Mouse (Mus musculus) ovary, adult 18-20 months (tissue): ENCODE measurements at regions not wholly inside any gene's neighbourhood (a gene's known extent, or its start where the extent isn't known, plus 50 kb on each side); places are given as distances from the start of the nearest gene placed in this dataset.
A peak's percentile ranks its signal among the peaks of the same experiment; 100 is the strongest.

Experiments
- DNase-seq: peaks from one replicate; pipeline ENCODE4 v3.0.0; 2022; ENCODE audit warnings: low spot score, mixed read lengths

- DNase-seq = no peak
These were observed 118.5 kb downstream of the Ccdc50 start for GRCm38 (mm10) chr16:27507212-27507611.

DNA sequence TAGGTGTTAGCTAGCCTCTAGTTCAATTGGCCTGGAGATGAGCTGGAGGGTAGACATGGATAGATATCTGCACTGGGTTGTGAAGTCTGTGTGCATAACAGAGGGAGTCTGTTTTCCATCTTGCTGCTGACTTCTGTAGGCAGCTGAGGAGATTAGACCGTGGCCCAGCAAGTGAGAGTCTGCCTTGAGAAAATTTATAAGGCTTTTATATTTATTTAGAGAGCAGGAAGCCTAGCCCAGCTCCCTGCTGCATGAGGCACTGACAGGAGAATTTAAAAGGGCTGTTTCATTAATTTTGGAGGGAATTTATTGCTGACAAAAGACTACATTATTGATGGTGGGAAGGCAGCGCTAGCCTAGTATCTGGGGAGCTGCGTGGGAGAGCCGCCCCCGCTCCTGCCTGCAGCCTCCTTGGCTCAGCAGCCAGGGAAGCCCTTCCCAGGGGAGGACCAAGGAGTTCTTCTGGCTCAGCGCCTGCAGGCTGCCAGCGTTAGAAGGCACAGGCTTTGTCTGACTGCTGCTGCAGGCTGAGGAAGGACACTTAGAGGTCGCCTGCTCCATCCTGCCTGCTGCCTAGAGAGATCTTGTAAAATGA is 135.0 kb downstream of the Ccdc50 start:
- peak; percentile 37 for DNase-seq

DNA sequence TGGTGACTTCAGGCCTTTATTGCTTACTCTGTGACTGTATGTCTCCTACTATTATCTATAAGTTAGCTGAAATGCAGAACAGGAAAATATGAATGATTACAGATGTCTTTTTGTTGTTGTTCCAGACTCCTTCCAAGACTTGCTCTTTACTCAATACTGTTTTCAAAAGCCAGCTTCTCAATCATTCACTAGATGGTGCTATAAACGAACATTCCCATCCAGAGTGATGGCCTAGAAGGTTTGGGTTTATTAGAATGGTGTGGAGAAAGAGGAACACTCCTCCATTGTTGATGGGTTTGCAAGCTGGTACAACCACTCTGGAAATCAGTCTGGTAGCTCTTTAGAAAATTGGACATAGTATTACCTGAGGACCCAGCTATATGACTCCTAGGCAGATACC is 138.0 kb downstream of the Ccdc50 start:
- DNase-seq = no peak

DNA sequence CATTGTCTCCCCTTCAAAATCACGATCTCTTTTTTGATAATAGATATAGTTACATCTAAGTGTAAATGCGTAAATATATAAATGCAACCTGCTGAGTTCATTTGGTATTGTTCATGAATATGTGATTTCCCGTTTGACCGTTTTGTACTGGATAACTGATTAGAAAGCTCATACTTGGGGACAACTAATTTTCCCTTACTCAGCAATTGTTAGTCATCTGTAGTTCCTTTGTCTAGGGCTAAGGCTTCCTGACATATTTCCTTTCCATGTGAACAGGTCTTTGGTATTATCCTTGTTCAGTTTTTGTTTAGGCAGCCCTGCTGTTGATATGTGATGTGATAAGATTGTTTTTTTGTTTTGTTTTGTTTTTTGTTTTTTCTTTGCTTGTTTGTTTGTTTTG is 142.0 kb downstream of the Ccdc50 start:
- DNase-seq = no peak
